ENCODE assay signal across 15 mouse cellular contexts in genomic region chr5:41610447-41611030, GRCm38 (mm10).
DNase-seq lines count a peak whose midpoint lies in the region; ATAC-seq and TF ChIP-seq lines count a peak whose summit lies in the region.
"Had no signal": no experiment of that assay in that cellular context is flagged by ENCODE, and none has a peak within 500 bp of the region (broad histone marks: within the 10 kb centered on the region; RNA-seq: fewer than 3 reads in every experiment).

No protein-coding gene starts in this region.

- no peak for TF ChIP-seq EP300 in stomach, postnatal 0 days (optimal IDR thresholded peaks at IDR 0.05)

- no peaks in the 10 kb centered on the region for H3K9me3 ChIP-seq in forebrain, embryonic 15.5 days
- H3K9me3 ChIP-seq in forebrain, embryonic 12.5 days, result no peaks in the 10 kb centered on the region
- H3K9me3 ChIP-seq in stomach, embryonic 16.5 days (replicated peaks; ENCODE audit: control insufficient read depth, low read length), result no peaks in the 10 kb centered on the region
- H3K9me3 ChIP-seq in stomach, postnatal 0 days (ENCODE audit: control insufficient read depth, low read length), result no peaks in the 10 kb centered on the region
- no peaks in the 10 kb centered on the region for H3K9me3 ChIP-seq in intestine, embryonic 16.5 days (ENCODE audit: control insufficient read depth, low read length)
- H3K9me3 ChIP-seq: hindbrain, embryonic 12.5 days; neural tube, embryonic 13.5 days had no signal

- 57% methylated on average over 5 of the region's 5 CpGs for WGBS in forebrain, embryonic 15.5 days
- WGBS in forebrain, embryonic 12.5 days, result 75% methylated on average over 5 of the region's 5 CpGs
- WGBS in stomach, embryonic 16.5 days, result 26% methylated on average over 5 of the region's 5 CpGs
- 35% methylated on average over 5 of the region's 5 CpGs for WGBS in stomach, postnatal 0 days
- WGBS in intestine, embryonic 16.5 days, result 39% methylated on average over 5 of the region's 5 CpGs

- peak; percentile 61; the same call in 1 of the 2 replicates for ATAC-seq in forebrain, embryonic 15.5 days (replicated peaks)
- ATAC-seq in forebrain, embryonic 12.5 days (ENCODE audit: low FRiP score), result no peak
- ATAC-seq in stomach, embryonic 16.5 days (ENCODE audit: insufficient read depth, low FRiP score), result peak; percentile 56; the same call in 1 of the 2 replicates
- no peak for ATAC-seq in stomach, postnatal 0 days (ENCODE audit: low FRiP score, low TSS enrichment)
- no peak for ATAC-seq in intestine, embryonic 16.5 days
- ATAC-seq: CD4-positive, CD25-positive, alpha-beta regulatory T cell, adult 4 months; midbrain, embryonic 16.5 days had no signal

- no peak overlapping the region for H3K27ac ChIP-seq in forebrain, embryonic 15.5 days (replicated peaks)
- H3K27ac ChIP-seq in forebrain, embryonic 12.5 days, result no peak overlapping the region
- H3K27ac ChIP-seq in stomach, embryonic 16.5 days (ENCODE audit: low read length), result no peak overlapping the region
- no peak overlapping the region for H3K27ac ChIP-seq in stomach, postnatal 0 days (replicated peaks)
- no peak overlapping the region for H3K27ac ChIP-seq in intestine, embryonic 16.5 days (ENCODE audit: low read length)
- H3K27ac ChIP-seq: hindbrain, embryonic 12.5 days; neural tube, embryonic 13.5 days had no signal

- H3K4me3 ChIP-seq in forebrain, embryonic 15.5 days, result no peak overlapping the region
- H3K4me3 ChIP-seq in forebrain, embryonic 12.5 days (replicated peaks), result no peak overlapping the region
- H3K4me3 ChIP-seq in stomach, embryonic 16.5 days (replicated peaks; ENCODE audit: low read length), result no peak overlapping the region
- H3K4me3 ChIP-seq in stomach, postnatal 0 days (ENCODE audit: low read depth, low read length), result no peak overlapping the region
- no peak overlapping the region for H3K4me3 ChIP-seq in intestine, embryonic 16.5 days (ENCODE audit: low read length)
- H3K4me3 ChIP-seq: hindbrain, embryonic 12.5 days; neural tube, embryonic 13.5 days had no signal

- peak; percentile 17 for DNase-seq in kidney, postnatal 14 days
- DNase-seq in kidney, postnatal 25 days, result no peak
- no peak for DNase-seq in stomach, postnatal 0 days (ENCODE audit: low spot score)
- DNase-seq: gastrocnemius, postnatal 14 days; right cerebral cortex, postnatal 14 days; thymus, postnatal 4 days had no signal

- no peak for TF ChIP-seq CTCF in stomach, postnatal 0 days (IDR thresholded peaks at IDR 0.05; ENCODE audit: low read depth)

- H3K9ac ChIP-seq in forebrain, embryonic 15.5 days (replicated peaks), result no peak overlapping the region
- H3K9ac ChIP-seq in forebrain, embryonic 12.5 days, result no peak overlapping the region
- H3K9ac ChIP-seq in stomach, embryonic 16.5 days (ENCODE audit: low read length), result no peak overlapping the region
- no peak overlapping the region for H3K9ac ChIP-seq in stomach, postnatal 0 days (ENCODE audit: low read length)
- H3K9ac ChIP-seq in intestine, embryonic 16.5 days (ENCODE audit: low read depth, low read length), result no peak overlapping the region
- H3K9ac ChIP-seq: hindbrain, embryonic 12.5 days; neural tube, embryonic 13.5 days had no signal

- no peak overlapping the region for H3K4me2 ChIP-seq in forebrain, embryonic 15.5 days (replicated peaks)
- H3K4me2 ChIP-seq in forebrain, embryonic 12.5 days, result no peak overlapping the region
- no peak overlapping the region for H3K4me2 ChIP-seq in stomach, embryonic 16.5 days (ENCODE audit: low read depth, low read length)
- H3K4me2 ChIP-seq in stomach, postnatal 0 days (replicated peaks; ENCODE audit: low read depth), result no peak overlapping the region
- no peak overlapping the region for H3K4me2 ChIP-seq in intestine, embryonic 16.5 days (ENCODE audit: low read depth, low read length)
- H3K4me2 ChIP-seq: heart, embryonic 11.5 days; hindbrain, embryonic 12.5 days; neural tube, embryonic 13.5 days had no signal

- H3K4me1 ChIP-seq in forebrain, embryonic 15.5 days, result 0 out of 2 replicates have a peak, but pooled peaks cover 3% of the 10 kb centered on the region
- H3K4me1 ChIP-seq in forebrain, embryonic 12.5 days, result no peaks in the 10 kb centered on the region
- no peaks in the 10 kb centered on the region for H3K4me1 ChIP-seq in stomach, embryonic 16.5 days (ENCODE audit: control insufficient read depth, insufficient read depth, low read length)
- H3K4me1 ChIP-seq in stomach, postnatal 0 days (replicated peaks; ENCODE audit: control insufficient read depth, insufficient read depth), result no peaks in the 10 kb centered on the region
- H3K4me1 ChIP-seq in intestine, embryonic 16.5 days (ENCODE audit: control insufficient read depth, insufficient read depth, low read length), result peaks cover 7% of the 10 kb centered on the region; the same call in 1 of the 2 replicates
- H3K4me1 ChIP-seq: hindbrain, embryonic 12.5 days; neural tube, embryonic 13.5 days had no signal

- H3K36me3 ChIP-seq in forebrain, embryonic 15.5 days, result no peaks in the 10 kb centered on the region
- H3K36me3 ChIP-seq in forebrain, embryonic 12.5 days (replicated peaks), result no peaks in the 10 kb centered on the region
- H3K36me3 ChIP-seq in stomach, embryonic 16.5 days (ENCODE audit: control insufficient read depth, insufficient read depth, low read length), result no peaks in the 10 kb centered on the region
- no peaks in the 10 kb centered on the region for H3K36me3 ChIP-seq in stomach, postnatal 0 days (ENCODE audit: control insufficient read depth, insufficient read depth, low read length)
- H3K36me3 ChIP-seq in intestine, embryonic 16.5 days (ENCODE audit: control insufficient read depth, insufficient read depth, low read length), result no peaks in the 10 kb centered on the region
- H3K36me3 ChIP-seq: hindbrain, embryonic 12.5 days; neural tube, embryonic 13.5 days had no signal

- no peaks in the 10 kb centered on the region for H3K27me3 ChIP-seq in forebrain, embryonic 15.5 days
- H3K27me3 ChIP-seq in forebrain, embryonic 12.5 days, result no peaks in the 10 kb centered on the region
- H3K27me3 ChIP-seq in stomach, embryonic 16.5 days (ENCODE audit: control insufficient read depth, insufficient read depth, low read length), result no peaks in the 10 kb centered on the region
- no peaks in the 10 kb centered on the region for H3K27me3 ChIP-seq in stomach, postnatal 0 days (ENCODE audit: control insufficient read depth, insufficient read depth, low read length)
- H3K27me3 ChIP-seq in intestine, embryonic 16.5 days (replicated peaks; ENCODE audit: control insufficient read depth, insufficient read depth, low read length), result no peaks in the 10 kb centered on the region
- H3K27me3 ChIP-seq: hindbrain, embryonic 12.5 days; neural tube, embryonic 13.5 days had no signal

Comparison
In these comparisons a context has a peak if more than half of its experiments do, and no peak if none do; other contexts are left out.
1. ATAC-seq: peak in forebrain, embryonic 15.5 days (single experiment) and stomach, embryonic 16.5 days (single experiment); none in forebrain, embryonic 12.5 days (single experiment), stomach, postnatal 0 days (single experiment) and intestine, embryonic 16.5 days (single experiment).